Mouse (Mus musculus) cerebellum, adult 2 months (tissue): ENCODE results near the gene Cav2. TPM values are rescaled to one million over a fixed set of nuclear protein-coding genes. Genes with fewer than 3 reads are reported as not detected.

ENCODE experiments used
- DNase-seq, 2 experiments: peaks; one replicate each; pipeline ENCODE4 v3.0.0; 2021
- H3K27ac ChIP-seq: fragments of 200-500 bp; 2 replicates; pipeline ENCODE4 v1.5.1; 2012; ENCODE audit warnings: low read length, control low read depth, inconsistent platforms; ENCODE audit not compliant: insufficient read depth
- H3K27me3 ChIP-seq: fragments of 200-500 bp; 2 replicates; pipeline ENCODE4 v1.6.1; 2012; ENCODE audit warnings: inconsistent platforms, mild to moderate bottlenecking, low read length, moderate library complexity; ENCODE audit not compliant: control insufficient read depth, insufficient read depth
- H3K4me1 ChIP-seq: fragments of 200-500 bp; 2 replicates; pipeline ENCODE4 v1.6.1; 2011; ENCODE audit warnings: low read length; ENCODE audit not compliant: control insufficient read depth, insufficient read depth
- H3K4me3 ChIP-seq: fragments of 200-500 bp; replicated peaks from 2 replicates; pipeline ENCODE3; 2011; ENCODE audit warnings: mild to moderate bottlenecking, low read depth, low read length, control low read depth; ENCODE audit not compliant: insufficient read depth
- CTCF ChIP-seq: fragments of 200-500 bp; IDR thresholded peaks from 2 replicates; pipeline ENCODE4 v1.5.1; 2011; ENCODE audit warnings: low read depth, mild to moderate bottlenecking, control low read depth, low read length, moderate library complexity, borderline replicate concordance; ENCODE audit not compliant: insufficient read depth
- POLR2A ChIP-seq: fragments of 200-500 bp; IDR thresholded peaks from 2 replicates; pipeline ENCODE4 v1.6.1; 2011; ENCODE audit warnings: low read length, control low read depth, borderline replicate concordance; ENCODE audit not compliant: insufficient read depth
- WGBS: fragments of 180-500 bp; shearing (Covaris S2); methylation state at CpG from one replicate; pipeline ENCODE4 v1.1.7; 2018; 5-methylcytosine and 5-hydroxymethylcytosine counted together
- polyA plus RNA-seq: library from polyadenylated mRNA; depleted of rRNA; stranded (reverse); fragments of >200 nt; gene quantifications from 2 replicates; pipeline ENCODE4 v1.2.3, GENCODE M21; 2012

Gene Cav2
- polyA plus RNA-seq, 1 experiment: 10.9 TPM

- Histone ChIP-seq H3K27ac (no peak overlapping the region), H3K4me3 (no peak overlapping the region), H3K4me1 (no peaks in the 10 kb centered on the region), H3K27me3 (no peaks in the 10 kb centered on the region; the same call in 1 of the 2 replicates)
- TF ChIP-seq CTCF (no peak), POLR2A (no peak)
- no peak for DNase-seq
- 87% methylated on average over 4 of the region's 4 CpGs for WGBS
Measured at GRCm38 (mm10) chr6:17286381-17286780, 5.4 kb downstream of the Cav2 start.

GRCm38 (mm10) chr6:17295116-17295515, 14.1 kb downstream of the Cav2 start:
- H3K27ac ChIP-seq: no peak overlapping the region
- no peak overlapping the region for H3K4me3 ChIP-seq
- H3K27me3 ChIP-seq: no peaks in the 10 kb centered on the region
- H3K4me1 ChIP-seq: no peaks in the 10 kb centered on the region
- no peak for DNase-seq
- TF ChIP-seq POLR2A (no peak), CTCF (no peak)
- WGBS: 50% methylated on average over 5 of the region's 5 CpGs

- no peaks in the 10 kb centered on the region for H3K27me3 ChIP-seq
- peak; percentile 51 to 53 for DNase-seq
- no peak within 1 kb of the TSS for H3K27ac ChIP-seq
- H3K4me3 ChIP-seq: peak within 1 kb of the TSS; percentile 46
- 0 out of 2 replicates have a peak, but pooled peaks cover 4% of the 10 kb centered on the region for H3K4me1 ChIP-seq
- 0% methylated on average over 26 of the region's 26 CpGs for WGBS
- TF ChIP-seq POLR2A: no peak
- no peak for TF ChIP-seq CTCF
Measured at GRCm38 (mm10) chr6:17305954-17306601, 25.1 kb downstream of the Cav2 start, which contains the start of gene Cav1. Gene Cav1, plus strand, starts transcription at chr6:17306335.

GRCm38 (mm10) chr6:17306602-17307325, 25.8 kb downstream of the Cav2 start:
- WGBS: 2% methylated on average over 19 of the region's 19 CpGs

GRCm38 (mm10) chr6:17307461-17308115, 26.6 kb downstream of the Cav2 start:
- Histone ChIP-seq H3K4me3 (peak overlapping the region; percentile 46), H3K27ac (no peak overlapping the region), H3K4me1 (0 out of 2 replicates have a peak, but pooled peaks cover 4% of the 10 kb centered on the region), H3K27me3 (no peaks in the 10 kb centered on the region)
- DNase-seq: peak; percentile 26 to 48
- TF ChIP-seq CTCF: peak; percentile 58; the same call in 1 of the 2 replicates
- TF ChIP-seq POLR2A: no peak
- 5% methylated on average over 31 of the region's 31 CpGs for WGBS

More at GRCm38 (mm10) chr6:17306602-17307325, 25.8 kb downstream of the Cav2 start:
- Histone ChIP-seq H3K27ac (no peak overlapping the region), H3K4me3 (peak overlapping the region; percentile 46), H3K4me1 (0 out of 2 replicates have a peak, but pooled peaks cover 4% of the 10 kb centered on the region), H3K27me3 (no peaks in the 10 kb centered on the region)
- DNase-seq: peak; percentile 2 to 8
- TF ChIP-seq CTCF: no peak
- no peak for TF ChIP-seq POLR2A

GRCm38 (mm10) chr6:17308661-17309060, 27.7 kb downstream of the Cav2 start:
- no peak for DNase-seq
- 51% methylated on average over 2 of the region's 2 CpGs for whole genome bisulfite sequencing
- Histone ChIP-seq H3K27me3 (no peaks in the 10 kb centered on the region), H3K4me3 (no peak overlapping the region), H3K27ac (no peak overlapping the region), H3K4me1 (0 out of 2 replicates have a peak, but pooled peaks cover 4% of the 10 kb centered on the region)
- no peak for TF ChIP-seq CTCF
- no peak for TF ChIP-seq POLR2A

- Histone ChIP-seq H3K4me3 (no peak overlapping the region), H3K27ac (no peak overlapping the region), H3K4me1 (0 out of 2 replicates have a peak, but pooled peaks cover 4% of the 10 kb centered on the region), H3K27me3 (no peaks in the 10 kb centered on the region)
- WGBS: 84% methylated on average over 2 of the region's 2 CpGs
- no peak for DNase-seq
- no peak for TF ChIP-seq CTCF
- TF ChIP-seq POLR2A: no peak
Measured at GRCm38 (mm10) chr6:17309260-17309659, 28.3 kb downstream of the Cav2 start.

GRCm38 (mm10) chr6:17314241-17314640, 33.3 kb downstream of the Cav2 start:
- no peak for DNase-seq
- H3K27ac ChIP-seq: no peak overlapping the region
- H3K4me1 ChIP-seq: no peaks in the 10 kb centered on the region
- no peak overlapping the region for H3K4me3 ChIP-seq
- no peak for TF ChIP-seq CTCF
- no peak for TF ChIP-seq POLR2A
- 88% methylated on average over 2 of the region's 2 CpGs for WGBS
- H3K27me3 ChIP-seq: no peaks in the 10 kb centered on the region; the same call in 1 of the 2 replicates
